ENCODE assay signal across 23 mouse cellular contexts in the genomic region with DNA sequence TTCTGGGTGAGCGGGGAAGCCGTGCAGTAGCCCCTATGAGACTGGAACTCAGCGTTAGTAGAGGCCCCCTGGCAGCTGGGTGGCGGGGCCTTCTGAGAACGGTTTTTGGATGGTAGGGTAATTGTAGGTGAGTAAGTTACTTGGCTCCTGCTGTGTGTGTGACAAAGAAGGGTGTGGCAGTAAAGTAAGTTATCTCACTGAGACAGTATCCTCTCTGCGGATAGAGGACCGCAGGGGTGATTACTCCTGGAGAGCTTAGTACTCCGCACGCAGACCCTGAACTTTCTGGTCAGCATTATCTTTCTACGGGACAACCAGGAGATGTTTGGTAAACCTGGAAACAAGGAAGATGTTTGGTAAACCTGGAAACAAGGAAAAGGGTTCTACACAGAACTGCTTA.
DNase-seq lines count a peak whose midpoint lies in the region; ATAC-seq and TF ChIP-seq lines count a peak whose summit lies in the region.
"Had no signal": no experiment of that assay in that cellular context is flagged by ENCODE, and none has a peak within 500 bp of the region (broad histone marks: within the 10 kb centered on the region; RNA-seq: fewer than 3 reads in every experiment).

No protein-coding gene starts in this region.

- DNase-seq in heart, embryonic 10.5 days (ENCODE audit: low spot score): peak; percentile 80
- no peak for DNase-seq in heart, postnatal 36 days
- peak; percentile 72 for DNase-seq in ZHBTc4 (ENCODE audit: low read depth, low spot score)
- DNase-seq in liver, embryonic 13.5 days: peak; percentile 58
- no peak for DNase-seq in thymus, adult 2 months
- no peak for DNase-seq in frontal cortex, postnatal 14 days (ENCODE audit: low spot score in 2 of 2)
- DNase-seq in spleen, adult 12 weeks (ENCODE audit: low spot score): no peak
- DNase-seq: adrenal gland, postnatal 25 days; cerebellum, adult 18-20 months; cerebellum, postnatal 36 days; gastrocnemius, postnatal 36 days; heart, postnatal 14 days; kidney, adult 9 months; kidney, postnatal 25 days; thymus, adult 18-20 months had no signal

- WGBS in heart, embryonic 10.5 days: 66% methylated on average over 10 of the region's 10 CpGs
- 13% methylated on average over 10 of the region's 10 CpGs for WGBS in liver, embryonic 13.5 days (ENCODE audit: insufficient replicate concordance)
- 76% methylated on average over 10 of the region's 10 CpGs for WGBS in stomach, embryonic 15.5 days
- 98% methylated on average over 10 of the region's 10 CpGs for WGBS in thymus, adult 2 months

- TF ChIP-seq CTCF in thymus, adult 2 months (IDR thresholded peaks at IDR 0.05; ENCODE audit: borderline replicate concordance, control insufficient read depth, extremely low read depth, insufficient read depth, low read length, poor library complexity): no peak

- no peak overlapping the region for H3K27ac ChIP-seq in heart, embryonic 10.5 days
- peak overlapping the region; percentile 80 for H3K27ac ChIP-seq in liver, embryonic 13.5 days
- no peak overlapping the region for H3K27ac ChIP-seq in stomach, embryonic 15.5 days
- H3K27ac ChIP-seq in thymus, adult 2 months (ENCODE audit: control insufficient read depth, insufficient read depth, low read length): no peak overlapping the region
- H3K27ac ChIP-seq: forebrain, embryonic 13.5 days; hindbrain, embryonic 15.5 days; intestine, embryonic 15.5 days; limb, embryonic 15.5 days; midbrain, embryonic 13.5 days; neural tube, embryonic 13.5 days had no signal

- intact Hi-C loops in heart, postnatal 36 days (cut with DNase I): no loop called here

- H3K27me3 ChIP-seq in heart, embryonic 10.5 days (ENCODE audit: insufficient read depth, poor library complexity, severe bottlenecking): no peaks in the 10 kb centered on the region
- no peaks in the 10 kb centered on the region for H3K27me3 ChIP-seq in liver, embryonic 13.5 days
- no peaks in the 10 kb centered on the region for H3K27me3 ChIP-seq in stomach, embryonic 15.5 days (replicated peaks)
- H3K27me3 ChIP-seq in thymus, adult 2 months (ENCODE audit: control insufficient read depth, insufficient read depth, low read length): no peaks in the 10 kb centered on the region
- H3K27me3 ChIP-seq: forebrain, embryonic 13.5 days; hindbrain, embryonic 15.5 days; intestine, embryonic 15.5 days; limb, embryonic 15.5 days; midbrain, embryonic 13.5 days; neural tube, embryonic 13.5 days had no signal

- peak overlapping the region; percentile 51 for H3K9ac ChIP-seq in liver, embryonic 13.5 days
- H3K9ac ChIP-seq in stomach, embryonic 15.5 days: no peak overlapping the region
- H3K9ac ChIP-seq: forebrain, embryonic 13.5 days; hindbrain, embryonic 15.5 days; intestine, embryonic 15.5 days; limb, embryonic 15.5 days; midbrain, embryonic 13.5 days; neural tube, embryonic 13.5 days had no signal

- H3K4me1 ChIP-seq in heart, embryonic 10.5 days: peaks cover 28% of the 10 kb centered on the region
- H3K4me1 ChIP-seq in liver, embryonic 13.5 days (replicated peaks): peaks cover 71% of the 10 kb centered on the region
- no peaks in the 10 kb centered on the region for H3K4me1 ChIP-seq in stomach, embryonic 15.5 days
- peaks cover 4% of the 10 kb centered on the region; the same call in 1 of the 2 replicates for H3K4me1 ChIP-seq in thymus, adult 2 months (replicated peaks; ENCODE audit: control insufficient read depth, insufficient read depth, low read length)
- H3K4me1 ChIP-seq: limb, embryonic 15.5 days had no signal

- no peak for TF ChIP-seq POLR2A in thymus, adult 2 months (IDR thresholded peaks at IDR 0.05; ENCODE audit: control insufficient read depth, extremely low read depth, insufficient read depth, low read length, poor library complexity)

- peak overlapping the region; percentile 53 for H3K4me2 ChIP-seq in liver, embryonic 13.5 days
- no peak overlapping the region for H3K4me2 ChIP-seq in stomach, embryonic 15.5 days
- H3K4me2 ChIP-seq: forebrain, embryonic 13.5 days; hindbrain, embryonic 15.5 days; intestine, embryonic 15.5 days; limb, embryonic 15.5 days; midbrain, embryonic 13.5 days; neural tube, embryonic 13.5 days had no signal

- peak; percentile 80 for ATAC-seq in liver, embryonic 13.5 days (ENCODE audit: low read depth)
- peak; percentile 74; the same call in 1 of the 2 replicates for ATAC-seq in stomach, embryonic 15.5 days (ENCODE audit: insufficient read depth, low FRiP score, low read depth)
- ATAC-seq: forebrain, embryonic 13.5 days; intestine, embryonic 15.5 days; lung, postnatal 0 days; midbrain, embryonic 13.5 days had no signal

- H3K9me3 ChIP-seq in heart, embryonic 10.5 days: no peaks in the 10 kb centered on the region
- H3K9me3 ChIP-seq in liver, embryonic 13.5 days (replicated peaks): no peaks in the 10 kb centered on the region
- H3K9me3 ChIP-seq in stomach, embryonic 15.5 days: no peaks in the 10 kb centered on the region
- H3K9me3 ChIP-seq: forebrain, embryonic 13.5 days; hindbrain, embryonic 15.5 days; intestine, embryonic 15.5 days; limb, embryonic 15.5 days; midbrain, embryonic 13.5 days; neural tube, embryonic 13.5 days had no signal

- H3K36me3 ChIP-seq in heart, embryonic 10.5 days: no peaks in the 10 kb centered on the region
- H3K36me3 ChIP-seq in liver, embryonic 13.5 days: no peaks in the 10 kb centered on the region
- H3K36me3 ChIP-seq in stomach, embryonic 15.5 days: no peaks in the 10 kb centered on the region
- no peaks in the 10 kb centered on the region for H3K36me3 ChIP-seq in thymus, adult 2 months (ENCODE audit: control insufficient read depth, insufficient read depth, low read length)
- H3K36me3 ChIP-seq: hindbrain, embryonic 15.5 days; intestine, embryonic 15.5 days; limb, embryonic 15.5 days; midbrain, embryonic 13.5 days; neural tube, embryonic 13.5 days had no signal

- H3K4me3 ChIP-seq in heart, embryonic 10.5 days: no peak overlapping the region
- H3K4me3 ChIP-seq in liver, embryonic 13.5 days (replicated peaks): 0 out of 2 replicates have a peak overlapping the region, but pooled peaks have one; percentile 15
- no peak overlapping the region for H3K4me3 ChIP-seq in stomach, embryonic 15.5 days (replicated peaks)
- no peak overlapping the region for H3K4me3 ChIP-seq in thymus, adult 2 months (ENCODE audit: control insufficient read depth, insufficient read depth, low read length)
- H3K4me3 ChIP-seq: forebrain, embryonic 13.5 days; hindbrain, embryonic 15.5 days; intestine, embryonic 15.5 days; limb, embryonic 15.5 days; midbrain, embryonic 13.5 days; neural tube, embryonic 13.5 days had no signal

Comparison
In these comparisons a context has a peak if more than half of its experiments do, and no peak if none do; other contexts are left out.
1. DNase-seq: peak in heart, embryonic 10.5 days (single experiment), ZHBTc4 (single experiment) and liver, embryonic 13.5 days (single experiment); none in heart, postnatal 36 days (0 of 2), thymus, adult 2 months (single experiment), frontal cortex, postnatal 14 days (0 of 2) and spleen, adult 12 weeks (single experiment).